Mouse (Mus musculus) kidney, postnatal 14 days (tissue): ENCODE measurements around the gene Gfm1.

Experiments
- DNase-seq: peaks from one replicate; pipeline ENCODE4 v3.0.0; 2022; ENCODE audit warnings: mixed read lengths

Gene Gfm1

DNA sequence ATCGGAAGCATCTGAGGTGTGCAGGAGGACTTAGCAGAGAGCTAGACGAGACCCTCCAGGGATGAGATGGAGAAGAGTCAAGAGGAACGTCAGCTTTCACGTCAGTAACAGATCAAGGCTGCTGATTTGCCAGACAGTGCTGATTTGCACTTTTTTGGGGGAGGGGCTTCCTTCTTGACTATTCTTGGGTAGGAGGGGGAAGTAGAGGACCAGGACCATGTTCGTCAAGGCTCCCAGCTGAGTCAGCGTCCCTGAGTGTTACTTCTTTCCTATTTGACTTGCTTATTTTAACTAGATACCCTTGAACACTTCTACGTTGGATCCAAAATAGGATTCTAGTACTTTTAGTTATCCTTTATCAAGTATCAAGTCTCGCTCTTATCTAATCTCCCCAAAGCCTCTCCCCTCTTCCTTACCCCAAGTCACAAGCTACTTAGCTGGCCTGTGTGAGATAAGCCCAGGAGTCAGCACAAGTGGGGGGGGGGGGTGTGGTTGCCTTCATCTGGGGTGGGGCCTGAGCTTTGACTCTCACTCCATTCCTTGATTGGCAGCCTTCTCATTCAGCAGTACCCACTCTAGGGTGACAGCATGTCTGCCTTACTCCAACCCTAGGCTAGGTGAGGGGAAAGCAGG, 69.0 kb downstream of the Gfm1 start:
- DNase-seq: no peak

DNA sequence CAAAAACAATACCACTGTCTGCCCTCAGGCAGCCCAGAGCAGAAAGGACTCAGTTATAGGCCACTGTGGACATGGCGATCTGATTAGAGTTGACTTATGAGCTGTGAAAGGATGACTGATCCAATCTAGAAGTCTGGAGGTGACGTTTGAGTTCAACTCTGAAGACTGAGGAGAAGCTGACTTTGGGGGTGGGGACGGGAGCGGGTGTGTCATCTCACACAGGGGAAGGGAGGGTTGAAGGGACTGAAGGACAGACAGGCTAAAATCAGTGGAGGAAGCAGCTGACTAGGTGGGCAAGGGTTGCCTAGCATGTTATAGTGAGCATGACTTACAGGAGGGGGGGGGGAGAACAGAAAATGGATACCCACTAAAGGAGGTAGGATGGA, 69.5 kb downstream of the Gfm1 start:
- DNase-seq: no peak

DNA sequence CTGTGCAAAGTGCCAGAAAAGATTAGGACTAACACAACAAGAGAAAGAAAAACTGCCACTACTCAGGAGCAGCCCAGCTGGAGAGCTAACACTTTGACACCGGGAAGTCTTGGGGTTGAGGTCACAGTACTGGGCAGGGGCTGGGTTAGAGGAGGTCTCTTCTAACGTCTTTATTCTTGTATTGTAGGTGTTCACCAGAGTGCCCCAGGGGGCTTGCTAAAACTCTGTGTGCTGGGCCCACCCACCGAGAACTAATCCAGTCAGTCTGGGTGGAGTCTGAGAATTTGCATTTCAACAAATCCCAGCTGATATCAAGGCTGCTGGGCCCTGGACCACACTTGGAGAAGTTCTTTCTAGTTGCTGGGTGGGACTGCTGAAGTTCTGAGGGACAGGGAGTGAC, 74.0 kb downstream of the Gfm1 start:
- DNase-seq: no peak

DNA sequence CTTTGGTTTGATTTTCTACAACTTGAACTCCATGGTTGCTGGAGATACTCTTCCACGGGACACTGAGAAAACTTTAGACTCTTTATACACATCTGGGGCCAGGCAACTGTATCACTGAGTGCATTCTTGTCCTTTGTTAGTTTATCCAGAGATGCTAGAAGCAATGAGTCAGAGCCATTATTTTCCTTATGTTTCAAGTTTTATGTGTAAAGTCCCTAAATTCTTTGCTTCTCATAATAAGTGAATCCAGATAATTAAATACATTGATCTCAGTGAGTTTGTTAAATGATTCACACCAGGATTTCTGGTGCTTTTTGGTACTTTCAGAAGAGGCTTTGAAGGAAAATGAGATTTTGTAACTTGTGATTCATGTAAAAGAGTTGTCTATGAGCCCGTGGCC, 75.4 kb downstream of the Gfm1 start:
- DNase-seq: no peak

DNA sequence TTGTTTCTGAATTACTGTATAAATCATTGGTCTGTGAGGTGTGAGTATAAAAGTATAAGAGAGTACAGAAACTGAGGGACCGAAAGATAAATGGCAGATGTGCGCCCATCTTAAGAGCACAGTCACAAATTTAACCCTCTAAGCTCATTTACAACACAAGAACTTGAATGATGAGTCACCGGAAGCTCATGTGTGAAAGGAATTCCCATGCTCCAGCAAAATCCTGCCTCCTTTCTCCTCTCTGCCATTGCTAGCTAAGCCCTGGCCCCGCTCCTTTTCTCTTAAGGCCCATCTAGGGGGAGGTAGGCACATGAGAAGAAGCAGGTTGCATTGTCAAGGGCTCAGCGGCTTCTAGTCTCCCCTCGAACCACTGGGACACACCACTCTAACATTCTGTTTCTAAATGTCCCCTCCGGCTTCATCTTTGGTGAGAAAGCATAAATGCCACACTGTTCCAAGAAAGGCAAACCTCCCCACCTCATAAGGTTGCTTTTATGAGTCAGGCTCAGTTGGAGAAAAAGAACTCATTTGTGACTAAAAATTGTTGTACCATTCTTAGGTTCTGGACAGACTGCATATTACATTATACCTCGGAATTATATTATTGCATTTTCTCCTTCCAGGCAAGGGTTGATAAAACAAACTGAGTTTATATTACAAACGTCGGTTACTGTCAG, 78.5 kb downstream of the Gfm1 start:
- no peak for DNase-seq

DNA sequence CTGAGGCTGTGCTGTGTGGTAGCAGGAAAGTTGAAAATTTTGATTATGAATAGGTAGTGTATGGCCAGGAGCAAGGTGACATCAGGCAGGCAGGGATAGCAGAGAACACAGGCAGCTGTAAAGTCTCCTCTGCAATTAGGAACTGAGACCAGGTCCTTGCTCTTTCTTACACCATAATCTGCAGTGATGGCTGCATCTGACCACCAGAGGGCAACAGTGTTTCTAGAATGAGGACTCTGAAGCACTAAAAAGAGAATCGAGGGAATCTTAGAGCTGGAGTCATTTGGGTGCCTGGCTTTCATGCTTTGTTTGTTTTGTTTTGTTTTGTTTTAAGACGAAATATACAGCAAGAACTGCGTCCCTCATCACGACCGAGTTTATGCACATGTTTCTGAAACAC, 82.9 kb downstream of the Gfm1 start:
- DNase-seq: peak; percentile 81

DNA sequence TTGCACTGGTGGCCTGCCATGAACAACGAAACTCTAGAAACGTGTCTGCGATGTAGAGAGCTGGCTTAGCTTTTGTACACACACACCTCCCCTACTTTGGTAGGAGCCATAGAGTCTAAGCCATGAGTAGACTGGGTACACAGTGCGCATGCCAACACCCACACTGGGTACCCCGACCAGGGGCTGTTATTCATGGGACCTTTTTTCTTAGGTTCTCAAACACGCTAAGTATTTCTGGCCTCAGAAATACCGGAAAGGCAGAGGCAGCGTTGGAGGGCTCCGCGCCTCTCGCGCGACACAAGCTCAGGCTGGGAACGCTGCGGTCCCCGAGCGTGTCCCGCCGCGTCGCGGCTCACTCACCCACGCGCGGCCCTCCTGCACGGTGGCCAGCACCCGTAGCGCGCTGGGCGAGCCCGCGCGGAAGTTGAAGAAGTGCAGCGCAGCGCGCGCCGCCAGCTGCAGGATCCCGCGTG, 84.9 kb downstream of the Gfm1 start:
- DNase-seq: peak; percentile 12

DNA sequence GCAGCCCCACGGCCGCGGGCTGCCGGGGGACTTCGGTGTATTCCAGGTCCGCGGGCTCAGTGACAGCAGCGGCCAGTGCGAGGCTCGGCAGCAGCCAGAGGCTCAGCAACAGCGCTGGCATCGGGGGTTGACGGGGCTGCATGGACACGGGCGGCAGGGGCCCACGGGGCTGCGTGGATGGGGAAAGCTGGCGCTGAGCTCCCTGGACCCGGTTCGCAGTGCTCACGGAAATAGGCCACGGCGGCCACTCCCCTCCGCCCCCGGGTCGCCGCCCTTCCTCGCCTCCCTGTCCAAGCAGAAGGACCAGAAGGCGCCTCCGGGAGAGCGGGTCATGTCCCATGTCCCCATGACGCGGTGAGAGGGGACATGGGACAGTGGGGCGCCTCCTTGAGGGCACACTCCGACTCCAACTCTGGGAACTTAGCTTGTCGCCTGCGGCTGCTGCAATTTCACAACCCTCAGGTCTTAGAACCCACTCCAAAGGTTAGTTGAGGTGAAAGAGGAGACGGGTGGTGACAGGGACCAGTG, 85.4 kb downstream of the Gfm1 start, which contains the start of gene Rarres1:
TSS of gene Rarres1 (minus strand) at position 250 of the 528 bp plus-strand sequence.
- peak; percentile 19 for DNase-seq

DNA sequence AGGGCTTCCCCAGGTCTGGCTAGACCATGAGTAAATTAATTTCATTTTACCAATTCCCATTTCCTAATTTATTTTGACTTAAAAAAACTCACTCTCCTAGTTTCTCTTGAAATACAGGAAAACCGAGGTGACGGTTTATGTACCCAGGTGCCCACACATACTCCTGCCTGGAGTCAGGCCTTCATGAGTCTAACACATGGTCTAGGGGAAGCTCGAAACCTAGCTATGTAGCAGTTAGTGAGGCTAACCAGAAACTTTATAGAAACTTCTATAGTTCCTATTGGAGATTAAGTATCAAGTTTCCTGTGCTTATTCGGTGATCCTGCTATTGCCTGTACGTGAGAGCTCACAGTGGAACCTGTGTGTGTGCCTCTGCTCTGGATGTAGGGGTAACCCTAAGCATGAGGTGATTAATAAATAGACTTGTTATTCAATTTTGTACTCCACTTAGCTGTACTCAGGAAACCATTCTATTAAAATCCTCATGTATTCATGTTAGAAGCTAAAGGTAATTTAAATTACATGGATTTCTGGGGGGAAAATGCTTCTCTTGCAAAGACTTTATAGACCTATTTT, 90.8 kb downstream of the Gfm1 start:
- DNase-seq: no peak

DNA sequence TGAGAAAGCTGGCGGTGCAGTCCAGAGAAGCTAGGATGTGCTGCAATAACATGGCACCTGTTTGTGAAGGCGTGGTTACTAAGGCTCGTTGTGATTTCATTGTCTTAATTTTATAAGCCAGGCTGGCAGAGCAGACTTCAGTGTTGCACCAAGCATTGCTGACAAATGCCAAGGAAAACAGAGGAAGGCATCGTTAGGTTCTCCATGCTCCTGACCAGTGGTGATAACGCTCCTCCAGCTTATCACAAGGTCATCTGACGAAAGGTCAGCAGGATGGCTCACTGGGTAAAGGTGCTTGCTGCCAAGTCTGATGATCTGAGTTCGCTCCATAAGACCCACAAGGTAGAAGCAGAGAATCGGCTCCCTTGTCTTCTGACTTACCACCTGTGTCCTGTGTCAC, 92.8 kb downstream of the Gfm1 start:
- no peak for DNase-seq

DNA sequence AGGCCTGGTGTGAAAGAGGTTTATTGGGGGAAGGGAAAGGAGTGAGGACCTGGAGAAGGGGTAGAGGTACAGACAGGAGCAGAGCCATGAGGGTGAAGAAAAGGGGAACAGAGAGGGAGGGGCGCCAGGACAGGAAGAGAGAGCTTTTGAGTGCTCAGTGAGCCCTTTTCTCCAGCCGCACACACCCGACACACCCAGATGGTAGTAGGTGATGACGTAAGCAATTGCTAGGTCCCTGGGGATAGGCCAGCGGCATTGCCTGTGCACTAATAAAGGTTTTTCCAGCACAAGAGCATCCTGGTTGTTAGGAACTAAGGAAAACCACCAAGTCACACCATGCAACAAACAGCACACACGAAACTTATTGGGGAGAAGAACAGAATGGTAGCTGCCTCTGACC, 94.9 kb downstream of the Gfm1 start:
- no peak for DNase-seq
